Mouse (Mus musculus): ENCODE measurements around the gene Nfatc2. TPM values are rescaled to one million over a fixed set of nuclear protein-coding genes. Genes with fewer than 3 reads are reported as not detected.
A peak's percentile ranks its signal among the peaks of the same experiment; 100 is the strongest.

Nfatc2 gene
- total and polyA plus RNA-seq, 2 experiments from 2014 or later, result 7.3 to 7.4 TPM

DNA sequence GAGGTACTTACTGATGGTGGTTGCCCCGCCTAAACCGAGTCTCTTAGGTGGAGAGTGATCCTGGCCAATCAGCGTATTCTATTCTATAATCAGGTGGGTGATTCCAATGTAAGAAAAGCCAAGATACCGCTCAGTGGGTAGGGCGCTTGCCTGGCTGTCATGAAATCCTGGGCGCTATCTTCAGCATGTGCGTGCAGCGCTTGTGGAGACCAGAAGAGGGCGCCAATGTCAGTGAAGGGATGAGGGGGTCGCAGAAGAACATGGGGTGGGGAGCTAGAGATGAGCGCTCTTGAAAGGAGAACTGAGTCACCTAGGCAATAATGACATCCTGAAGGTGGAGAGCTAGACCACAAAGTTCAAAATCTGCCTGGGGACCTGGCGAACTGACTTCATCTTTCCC, 160.0 kb downstream of the Nfatc2 start:
- no peaks in the 10 kb centered on the region for H3K36me3 ChIP-seq (replicated peaks; ENCODE audit: control insufficient read depth, insufficient read depth, low read length)
- H3K4me3 ChIP-seq (ENCODE audit: low read depth, low read length), result no peak overlapping the region
- H3K9ac ChIP-seq (replicated peaks; ENCODE audit: low read depth, low read length), result no peak overlapping the region
- H3K27ac ChIP-seq (ENCODE audit: low read depth), result no peak overlapping the region
- no peak for ATAC-seq (ENCODE audit: insufficient read depth, low read depth)
- 0 out of 2 replicates have a peak, but pooled peaks cover 19% of the 10 kb centered on the region for H3K27me3 ChIP-seq (ENCODE audit: control insufficient read depth, insufficient read depth, low read length)
- H3K4me1 ChIP-seq (ENCODE audit: control insufficient read depth, insufficient read depth), result no peaks in the 10 kb centered on the region
- no peak overlapping the region for H3K4me2 ChIP-seq (ENCODE audit: low read depth, low read length)
- no peak for TF ChIP-seq EP300 (IDR thresholded peaks at IDR 0.05; ENCODE audit: low read depth)
- no peak for TF ChIP-seq CTCF (IDR thresholded peaks at IDR 0.05; ENCODE audit: low read depth)
- no peak for DNase-seq (ENCODE audit: low spot score)
- no peaks in the 10 kb centered on the region for H3K9me3 ChIP-seq (replicated peaks; ENCODE audit: control insufficient read depth, low read length)
- WGBS, result 86% methylated on average over 12 of the region's 12 CpGs

DNA sequence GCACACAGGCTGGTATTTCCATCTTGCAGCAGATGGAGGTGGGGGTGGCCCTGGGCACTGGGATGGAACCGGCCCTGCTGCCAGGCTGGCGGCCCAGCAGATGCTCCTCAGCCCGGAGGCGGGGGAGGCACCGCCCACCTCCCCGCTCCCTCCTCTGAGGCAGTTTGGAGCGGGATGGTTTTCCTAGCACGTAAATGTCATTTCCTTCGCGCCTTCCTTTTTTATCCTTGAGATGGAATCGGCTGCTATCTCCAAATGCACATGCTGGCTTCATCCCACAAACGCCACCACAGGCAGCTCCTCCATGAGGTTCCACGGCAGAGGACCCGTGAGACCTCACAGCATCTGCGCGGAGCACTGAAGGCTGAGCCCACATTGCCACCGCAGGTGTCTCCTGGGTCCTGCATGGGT, 160.5 kb downstream of the Nfatc2 start:
- H3K4me2 ChIP-seq (ENCODE audit: low read depth, low read length), result no peak overlapping the region
- H3K9ac ChIP-seq (replicated peaks; ENCODE audit: low read depth, low read length), result no peak overlapping the region
- ATAC-seq (ENCODE audit: insufficient read depth, low read depth), result no peak
- H3K9me3 ChIP-seq (replicated peaks; ENCODE audit: control insufficient read depth, low read length), result no peaks in the 10 kb centered on the region
- no peak overlapping the region for H3K4me3 ChIP-seq (ENCODE audit: low read depth, low read length)
- no peaks in the 10 kb centered on the region for H3K4me1 ChIP-seq (ENCODE audit: control insufficient read depth, insufficient read depth)
- TF ChIP-seq CTCF (IDR thresholded peaks at IDR 0.05; ENCODE audit: low read depth) (no peak), EP300 (IDR thresholded peaks at IDR 0.05; ENCODE audit: low read depth) (no peak)
- no peak overlapping the region for H3K27ac ChIP-seq (ENCODE audit: low read depth)
- WGBS, result 89% methylated on average over 17 of the region's 17 CpGs
- H3K27me3 ChIP-seq (ENCODE audit: control insufficient read depth, insufficient read depth, low read length), result 0 out of 2 replicates have a peak, but pooled peaks cover 19% of the 10 kb centered on the region
- DNase-seq (ENCODE audit: low spot score), result no peak
- H3K36me3 ChIP-seq (replicated peaks; ENCODE audit: control insufficient read depth, insufficient read depth, low read length), result no peaks in the 10 kb centered on the region

DNA sequence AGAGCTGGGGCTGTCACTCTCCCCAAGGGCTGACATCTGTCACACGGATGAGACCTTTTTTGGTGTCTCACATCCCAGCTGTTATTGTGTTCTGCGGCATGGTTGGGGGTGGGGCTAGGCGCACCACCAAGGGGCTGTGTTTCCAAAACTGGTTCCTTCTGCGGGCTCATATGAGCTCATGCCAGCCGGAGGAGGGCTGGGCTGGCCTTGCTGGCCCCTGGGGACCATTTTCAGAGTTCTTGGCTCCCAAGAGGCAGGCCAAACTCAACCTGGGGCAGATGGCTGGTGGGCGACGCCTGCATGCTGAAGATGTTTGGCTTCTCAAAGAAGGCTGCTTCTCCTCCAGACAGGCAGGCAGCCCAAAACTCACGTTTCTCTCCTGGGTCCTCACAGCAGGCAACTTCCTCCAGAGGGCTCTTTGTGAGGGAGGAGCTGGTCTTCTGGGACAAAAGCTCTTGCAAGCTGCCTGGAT, 162.4 kb downstream of the Nfatc2 start:
- Histone ChIP-seq H3K4me2 (ENCODE audit: low read depth, low read length) (no peak overlapping the region), H3K27ac (ENCODE audit: low read depth) (peak overlapping the region; percentile 38; the same call in 1 of the 2 replicates), H3K36me3 (replicated peaks; ENCODE audit: control insufficient read depth, insufficient read depth, low read length) (no peaks in the 10 kb centered on the region), H3K9ac (replicated peaks; ENCODE audit: low read depth, low read length) (no peak overlapping the region), H3K9me3 (replicated peaks; ENCODE audit: control insufficient read depth, low read length) (no peaks in the 10 kb centered on the region), H3K4me1 (ENCODE audit: control insufficient read depth, insufficient read depth) (no peaks in the 10 kb centered on the region), H3K27me3 (ENCODE audit: control insufficient read depth, insufficient read depth, low read length) (0 out of 2 replicates have a peak, but pooled peaks cover 9% of the 10 kb centered on the region), H3K4me3 (ENCODE audit: low read depth, low read length) (no peak overlapping the region)
- DNase-seq (ENCODE audit: low spot score), result no peak
- 41% methylated on average over 8 of the region's 8 CpGs for WGBS
- ATAC-seq (ENCODE audit: insufficient read depth, low read depth), result no peak
- TF ChIP-seq CTCF (IDR thresholded peaks at IDR 0.05; ENCODE audit: low read depth), result no peak

DNA sequence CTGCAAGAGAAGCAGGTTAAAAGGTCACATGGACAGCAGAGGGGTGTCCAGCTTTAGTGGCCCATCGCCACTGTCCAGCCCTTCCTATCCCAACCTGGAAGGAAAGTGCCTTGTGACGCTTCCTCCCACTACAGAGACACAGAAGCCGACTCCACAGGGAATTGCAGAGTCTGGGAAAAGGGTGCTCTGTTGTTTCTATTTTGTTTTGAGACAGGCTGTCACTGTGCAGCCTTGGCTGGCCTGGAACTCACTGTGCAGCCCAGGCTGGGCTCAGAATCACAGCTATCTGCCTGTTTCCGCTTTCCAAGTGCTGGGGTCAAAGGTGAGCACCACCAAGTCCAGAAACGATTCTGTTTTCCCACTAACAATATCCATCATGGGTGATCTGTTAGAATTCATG, 167.3 kb downstream of the Nfatc2 start:
- WGBS, result 59% methylated on average over 5 of the region's 5 CpGs

DNA sequence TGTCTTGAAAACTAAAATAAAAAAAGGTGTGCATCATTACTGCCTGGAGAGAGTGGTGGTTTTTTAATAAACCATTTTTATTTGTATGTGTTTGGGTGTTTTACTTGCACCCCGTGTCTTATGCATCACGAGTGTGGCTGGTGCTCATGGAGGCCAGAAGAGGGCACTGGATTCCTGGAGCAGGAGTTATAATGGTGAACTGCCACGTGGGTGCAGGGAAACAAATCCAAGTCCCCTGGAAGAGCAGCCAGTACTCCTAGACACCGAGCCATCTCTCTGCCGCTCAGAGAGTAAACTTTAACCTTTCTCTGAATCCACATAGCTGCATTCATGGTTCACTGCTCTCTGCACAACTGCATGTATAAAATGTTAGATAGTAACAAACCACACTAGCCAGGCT, 168.1 kb downstream of the Nfatc2 start:
- ATAC-seq (ENCODE audit: insufficient read depth, low read depth) (no peak), DNase-seq (ENCODE audit: low spot score) (no peak)
- Histone ChIP-seq H3K36me3 (replicated peaks; ENCODE audit: control insufficient read depth, insufficient read depth, low read length) (no peaks in the 10 kb centered on the region), H3K27ac (ENCODE audit: low read depth) (no peak overlapping the region), H3K4me1 (ENCODE audit: control insufficient read depth, insufficient read depth) (no peaks in the 10 kb centered on the region), H3K9ac (replicated peaks; ENCODE audit: low read depth, low read length) (no peak overlapping the region), H3K27me3 (ENCODE audit: control insufficient read depth, insufficient read depth, low read length) (no peaks in the 10 kb centered on the region), H3K9me3 (replicated peaks; ENCODE audit: control insufficient read depth, low read length) (peaks cover 5% of the 10 kb centered on the region; the same call in 1 of the 2 replicates), H3K4me2 (ENCODE audit: low read depth, low read length) (no peak overlapping the region), H3K4me3 (ENCODE audit: low read depth, low read length) (no peak overlapping the region)
- TF ChIP-seq EP300 (IDR thresholded peaks at IDR 0.05; ENCODE audit: low read depth) (no peak), CTCF (IDR thresholded peaks at IDR 0.05; ENCODE audit: low read depth) (no peak)
- WGBS, result 67% methylated on average over 5 of the region's 5 CpGs

More for the DNA sequence above, 167.3 kb downstream of the Nfatc2 start:
- Histone ChIP-seq H3K27me3 (ENCODE audit: control insufficient read depth, insufficient read depth, low read length) (no peaks in the 10 kb centered on the region), H3K4me1 (ENCODE audit: control insufficient read depth, insufficient read depth) (no peaks in the 10 kb centered on the region), H3K9me3 (replicated peaks; ENCODE audit: control insufficient read depth, low read length) (peaks cover 5% of the 10 kb centered on the region; the same call in 1 of the 2 replicates), H3K4me3 (ENCODE audit: low read depth, low read length) (no peak overlapping the region), H3K36me3 (replicated peaks; ENCODE audit: control insufficient read depth, insufficient read depth, low read length) (no peaks in the 10 kb centered on the region), H3K27ac (ENCODE audit: low read depth) (no peak overlapping the region), H3K9ac (replicated peaks; ENCODE audit: low read depth, low read length) (no peak overlapping the region), H3K4me2 (ENCODE audit: low read depth, low read length) (no peak overlapping the region)
- no peak for ATAC-seq (ENCODE audit: insufficient read depth, low read depth)
- TF ChIP-seq CTCF (IDR thresholded peaks at IDR 0.05; ENCODE audit: low read depth), result no peak
- TF ChIP-seq EP300 (IDR thresholded peaks at IDR 0.05; ENCODE audit: low read depth), result no peak
- DNase-seq (ENCODE audit: low spot score), result no peak

DNA sequence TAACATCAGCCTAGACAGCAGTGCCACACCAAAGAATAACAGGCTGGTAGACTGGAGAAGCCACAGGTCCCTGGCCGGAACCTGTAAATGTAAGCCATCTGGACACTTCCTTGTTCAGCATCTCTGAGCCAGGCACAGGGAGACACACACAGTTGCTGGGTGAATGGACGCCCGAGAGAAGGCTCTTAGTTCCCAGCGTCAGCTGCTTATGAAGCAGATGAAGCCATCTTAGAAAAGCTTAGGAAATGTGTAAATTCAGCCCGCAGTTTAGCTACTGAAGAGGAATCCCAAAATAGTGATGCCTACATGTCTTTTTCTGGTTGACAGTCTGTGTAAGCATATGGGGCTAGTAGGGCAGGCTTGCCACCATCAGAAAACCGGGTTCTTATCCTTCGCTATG, 169.1 kb downstream of the Nfatc2 start:
- Histone ChIP-seq H3K4me2 (ENCODE audit: low read depth, low read length) (no peak overlapping the region), H3K9me3 (replicated peaks; ENCODE audit: control insufficient read depth, low read length) (peaks cover 5% of the 10 kb centered on the region; the same call in 1 of the 2 replicates), H3K27me3 (ENCODE audit: control insufficient read depth, insufficient read depth, low read length) (no peaks in the 10 kb centered on the region), H3K4me3 (ENCODE audit: low read depth, low read length) (no peak overlapping the region), H3K9ac (replicated peaks; ENCODE audit: low read depth, low read length) (no peak overlapping the region), H3K4me1 (ENCODE audit: control insufficient read depth, insufficient read depth) (no peaks in the 10 kb centered on the region), H3K36me3 (replicated peaks; ENCODE audit: control insufficient read depth, insufficient read depth, low read length) (no peaks in the 10 kb centered on the region), H3K27ac (ENCODE audit: low read depth) (no peak overlapping the region)
- 86% methylated on average over 7 of the region's 7 CpGs for WGBS
- no peak for DNase-seq (ENCODE audit: low spot score)
- ATAC-seq (ENCODE audit: insufficient read depth, low read depth), result no peak
- TF ChIP-seq CTCF (IDR thresholded peaks at IDR 0.05; ENCODE audit: low read depth), result no peak

Measured in heart, postnatal 0 days (tissue).